Mouse (Mus musculus) left cerebral cortex, postnatal 36 days (tissue): Measurements from ENCODE around the gene Plekha1. TPM values are rescaled to one million over a fixed set of nuclear protein-coding genes. Genes with fewer than 3 reads are reported as not detected.
A peak's percentile ranks its signal among the peaks of the same experiment; 100 is the strongest.

Experiments used
- DNase-seq, 2 experiments: peaks; one replicate each; pipeline ENCODE4 v3.0.0; 2021 to 2022; ENCODE audit warnings: low spot score in 2 of 2, mixed read lengths in 1 of 2
- intact Hi-C: fragments of 180-260 bp; cut with DNase I; formaldehyde crosslinking; loops from one replicate; pipeline ENCODE4 v1.15.1; 2025
- total RNA-seq, 2 experiments: library from RNA; stranded (reverse); gene quantifications; 2 replicates each; pipeline ENCODE4 v1.2.3; 2021

The Plekha1 gene
- total RNA-seq, 2 experiments from 2014 or later = 82.7 to 107 TPM

DNA sequence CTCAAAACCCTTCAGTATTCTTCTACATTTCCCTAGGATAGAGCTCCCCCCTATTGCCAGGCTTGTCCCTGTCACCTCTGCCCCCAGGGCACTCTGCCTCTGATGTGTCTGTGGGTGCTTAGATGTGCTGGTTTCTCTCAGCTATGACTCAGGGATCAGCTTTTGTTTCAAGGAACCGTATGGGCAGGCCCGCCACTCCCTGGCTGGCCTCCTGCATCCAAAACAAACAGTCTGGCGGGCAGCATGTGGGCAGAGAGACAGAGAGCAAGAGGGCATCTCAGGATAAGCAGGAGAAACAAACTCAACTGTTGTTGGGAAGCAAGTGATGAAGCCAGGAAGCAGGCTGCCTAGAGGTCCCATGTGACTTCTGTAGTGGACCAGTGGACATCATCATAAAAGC is 9.9 kb upstream of the Plekha1 start:
- no peak for DNase-seq
- intact Hi-C loops = no loop called here

GRCm38 (mm10) chr7:130857973-130858372 is 7.6 kb upstream of the Plekha1 start:
- DNase-seq = no peak
- intact Hi-C loops = no loop called here

- no peak for DNase-seq
- intact Hi-C loops = no loop called here
Observed at GRCm38 (mm10) chr7:130859926-130860325, 5.6 kb upstream of the Plekha1 start.

DNA sequence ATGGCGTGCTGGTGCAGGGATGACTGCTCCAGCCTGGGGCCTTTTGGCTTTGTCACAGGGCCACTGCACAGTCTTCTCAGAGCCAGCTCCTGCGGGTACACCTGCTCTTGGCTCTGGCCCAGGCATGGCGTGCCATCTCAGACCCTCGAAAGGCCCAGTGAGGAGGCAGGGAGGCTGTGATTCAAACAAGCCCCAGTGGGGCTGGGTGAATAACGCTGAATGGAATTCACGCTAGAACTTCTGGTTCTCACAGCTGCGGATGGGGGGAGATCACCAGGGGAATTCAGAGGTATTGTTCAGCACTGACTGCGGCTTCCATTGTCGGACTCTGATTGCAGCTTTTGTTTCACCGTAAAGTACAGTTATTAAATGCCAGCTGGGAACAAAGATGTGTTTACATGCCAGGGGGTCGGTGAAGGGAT is 4.8 kb upstream of the Plekha1 start:
- intact Hi-C loops = no loop called here
- DNase-seq = no peak

- no peak for DNase-seq
- intact Hi-C loops = no loop called here
Observed at GRCm38 (mm10) chr7:130862501-130862900, 3.1 kb upstream of the Plekha1 start.

GRCm38 (mm10) chr7:130864711-130865110 is 845 bp upstream of the Plekha1 start:
- no peak for DNase-seq
- intact Hi-C loops = loop anchor here (5.0 kb wide), 2 partner anchors 37 to 38 kb away; no protein-coding TSS in a partner anchor

DNA sequence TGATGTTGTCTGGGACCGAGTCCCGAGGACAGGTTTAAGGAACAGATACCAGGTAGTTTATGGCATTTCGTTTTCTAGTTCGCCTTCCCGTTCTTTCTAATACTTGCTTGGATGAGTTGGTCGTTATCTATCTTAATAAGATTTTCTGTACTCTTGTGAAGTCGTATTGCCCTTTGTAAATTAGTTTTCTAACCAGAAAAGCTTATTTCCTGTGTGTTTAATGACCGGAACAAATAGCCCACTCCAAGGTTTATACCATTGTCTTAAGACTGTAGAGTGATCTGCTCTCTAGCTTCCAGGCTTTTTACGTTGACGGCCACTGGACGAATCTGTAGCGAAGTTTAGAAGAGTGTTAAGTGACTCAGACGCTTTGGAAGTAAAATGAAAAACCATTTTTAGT is 1.1 kb downstream of the Plekha1 start:
- intact Hi-C loops = loop anchor here (5.0 kb wide), 2 partner anchors 36 to 39 kb away; no protein-coding TSS in a partner anchor

DNA sequence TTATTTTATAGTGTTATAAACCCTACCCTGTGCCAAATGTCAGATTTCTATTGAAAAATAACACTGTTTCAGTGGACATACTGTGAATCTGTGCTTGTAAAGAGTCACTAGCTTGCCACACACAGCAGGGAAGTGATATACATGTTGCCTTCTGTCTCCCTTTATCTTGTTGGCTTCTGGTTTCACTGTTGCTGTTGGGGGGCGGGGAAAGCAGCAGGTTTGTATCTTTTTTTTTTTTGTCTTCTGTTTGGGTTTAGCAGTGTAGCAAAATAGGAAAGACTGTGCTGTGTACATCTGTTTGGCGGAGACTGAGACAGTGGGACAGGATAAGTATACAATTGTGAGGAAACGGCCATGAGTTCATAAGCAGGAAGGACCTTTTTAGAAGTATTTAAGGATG is 1.7 kb downstream of the Plekha1 start:
- intact Hi-C loops = loop anchor here (5.0 kb wide), 2 partner anchors 35 to 40 kb away; no protein-coding TSS in a partner anchor

More for the DNA sequence above, 1.1 kb downstream of the Plekha1 start:
- no peak for DNase-seq

GRCm38 (mm10) chr7:130884161-130884560 is 18.6 kb downstream of the Plekha1 start:
- intact Hi-C loops = no loop called here
- DNase-seq = no peak

More for the DNA sequence above, 1.7 kb downstream of the Plekha1 start:
- DNase-seq = no peak

GRCm38 (mm10) chr7:130886246-130886645 is 20.7 kb downstream of the Plekha1 start:
- DNase-seq = no peak

DNA sequence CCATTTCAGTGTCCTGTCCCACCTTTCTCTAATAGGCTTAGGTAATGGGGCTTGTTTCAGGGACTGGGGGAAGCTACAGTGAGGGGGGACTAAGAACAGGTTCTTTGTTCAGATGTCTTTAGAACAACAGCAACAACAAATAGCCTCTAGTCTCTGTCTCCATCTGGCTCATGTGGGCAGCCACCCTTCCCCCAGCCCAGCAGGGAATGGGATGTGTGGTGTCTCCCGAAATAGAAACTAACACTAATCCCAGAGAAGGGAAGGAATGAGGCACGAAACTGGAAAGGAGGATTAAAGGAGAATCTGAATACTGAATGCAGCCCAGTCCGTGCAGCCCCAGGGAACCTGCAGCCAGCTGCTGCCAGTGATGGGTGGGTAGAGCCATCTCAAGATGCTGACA is 22.4 kb downstream of the Plekha1 start:
- intact Hi-C loops = no loop called here
- DNase-seq = peak; percentile 40 to 49

More at GRCm38 (mm10) chr7:130886246-130886645, 20.7 kb downstream of the Plekha1 start:
- intact Hi-C loops = no loop called here

GRCm38 (mm10) chr7:130890871-130891270 is 25.3 kb downstream of the Plekha1 start:
- DNase-seq = no peak

DNA sequence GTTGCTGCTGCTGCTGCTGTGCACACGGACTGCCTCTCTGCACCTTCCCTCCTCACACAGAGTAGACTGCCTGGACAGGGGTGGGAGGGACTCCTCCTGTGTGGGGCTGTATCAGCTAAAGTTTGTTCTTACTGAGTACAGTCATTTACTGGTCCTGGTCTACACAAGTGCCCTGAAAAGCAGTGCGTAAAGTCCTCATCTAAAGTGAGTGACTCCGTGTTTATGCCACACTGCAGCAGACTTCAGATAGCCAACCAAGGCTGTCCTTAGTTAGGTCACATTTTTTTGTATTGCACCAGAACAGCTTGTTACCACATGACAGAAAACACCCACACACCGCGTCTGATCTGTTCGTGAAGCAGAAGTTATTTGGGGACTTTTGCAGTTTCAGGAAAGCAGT is 27.4 kb downstream of the Plekha1 start:
- DNase-seq = peak; percentile 55 to 65
- intact Hi-C loops = no loop called here

More at GRCm38 (mm10) chr7:130890871-130891270, 25.3 kb downstream of the Plekha1 start:
- intact Hi-C loops = no loop called here

DNA sequence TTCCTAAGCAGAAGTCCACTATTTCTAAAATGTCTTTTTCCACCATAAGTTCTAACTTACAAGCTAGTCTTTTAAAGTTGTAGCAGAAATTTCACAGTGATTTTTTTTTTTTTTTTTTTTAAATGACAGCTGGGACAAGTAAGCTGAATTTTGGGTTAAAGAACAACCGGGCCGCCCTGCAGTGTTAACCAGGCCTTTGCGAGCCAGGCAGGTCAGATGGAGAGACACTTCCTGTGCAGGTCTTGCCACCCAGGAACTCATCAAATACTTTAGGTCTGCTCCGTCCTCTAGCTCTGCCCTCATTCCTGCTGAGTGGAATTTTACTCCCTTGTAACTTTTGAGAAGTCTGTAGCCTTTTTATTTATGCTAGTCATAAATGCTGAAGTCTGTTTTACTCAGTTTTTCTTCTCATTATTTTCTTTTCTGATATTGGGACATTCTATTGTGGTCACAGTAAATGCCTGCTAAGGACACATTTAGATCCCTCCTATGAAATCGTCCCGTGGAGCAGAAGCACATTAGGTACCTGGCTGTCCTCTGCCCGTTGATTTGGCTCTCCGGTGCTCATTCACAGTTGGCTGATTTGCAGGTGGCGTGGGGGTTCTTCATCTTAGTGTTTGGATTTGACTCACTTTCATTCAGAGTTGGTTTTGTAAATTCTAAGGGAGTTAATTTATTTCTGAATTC is 29.5 kb downstream of the Plekha1 start:
- no peak for DNase-seq
- intact Hi-C loops = loop anchor here (5.0 kb wide), 1 partner anchor 68 kb away; no protein-coding TSS in a partner anchor

- intact Hi-C loops = loop anchor here (5.0 kb wide), 1 partner anchor 68 kb away; no protein-coding TSS in a partner anchor
- DNase-seq = no peak
Observed at GRCm38 (mm10) chr7:130895618-130895945, 30.0 kb downstream of the Plekha1 start.

DNA sequence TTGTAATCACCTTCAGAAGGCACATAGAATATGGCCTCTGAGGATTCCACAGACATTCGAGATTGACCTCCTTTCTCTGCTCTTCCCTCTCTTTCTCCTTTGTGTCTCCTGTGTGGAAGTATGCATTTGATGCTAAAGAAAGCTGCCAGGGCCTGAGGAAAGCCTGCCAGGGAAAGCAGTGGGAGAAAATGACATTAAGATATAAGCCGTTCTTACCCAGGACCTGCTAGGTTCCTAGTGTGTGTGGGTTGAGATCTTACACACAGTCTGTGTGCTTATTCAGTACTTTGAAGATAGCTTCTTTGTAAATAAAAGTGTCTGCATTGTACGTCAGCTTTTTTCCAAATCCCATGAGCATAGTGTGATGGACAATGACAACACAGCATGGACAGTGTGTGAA is 30.5 kb downstream of the Plekha1 start:
- DNase-seq = peak; percentile 39 to 46
- intact Hi-C loops = loop anchor here (5.0 kb wide), 1 partner anchor 69 kb away; no protein-coding TSS in a partner anchor

DNA sequence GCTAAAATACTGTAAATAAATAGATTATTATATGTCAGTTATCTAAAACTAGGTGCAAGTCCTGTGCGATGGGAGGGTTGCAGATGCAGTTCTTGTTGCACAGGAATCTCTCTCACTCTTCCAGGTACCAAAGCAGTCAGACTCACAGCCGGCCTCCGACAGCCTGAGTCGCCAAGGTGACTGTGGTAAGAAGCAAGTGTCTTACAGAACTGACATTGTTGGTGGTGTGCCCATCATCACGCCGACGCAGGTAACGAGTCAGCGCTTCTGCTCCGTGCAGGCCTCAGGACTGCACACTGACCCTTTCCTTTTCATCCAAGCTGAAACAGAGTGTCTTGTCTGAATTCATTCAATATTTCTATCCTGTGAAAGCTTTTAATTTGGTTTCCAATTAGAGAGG is 31.6 kb downstream of the Plekha1 start:
- intact Hi-C loops = loop anchor here (5.0 kb wide), 1 partner anchor 70 kb away; no protein-coding TSS in a partner anchor
- no peak for DNase-seq

GRCm38 (mm10) chr7:130898373-130898772 is 32.8 kb downstream of the Plekha1 start:
- intact Hi-C loops = loop anchor here (5.0 kb wide), 1 partner anchor 71 kb away; no protein-coding TSS in a partner anchor

GRCm38 (mm10) chr7:130900233-130900848 is 34.8 kb downstream of the Plekha1 start:
- no peak for DNase-seq
- intact Hi-C loops = loop anchor here (5.0 kb wide), 1 partner anchor 33 kb away; the partner anchor contains the start of gene Plekha1

More at GRCm38 (mm10) chr7:130898373-130898772, 32.8 kb downstream of the Plekha1 start:
- no peak for DNase-seq

DNA sequence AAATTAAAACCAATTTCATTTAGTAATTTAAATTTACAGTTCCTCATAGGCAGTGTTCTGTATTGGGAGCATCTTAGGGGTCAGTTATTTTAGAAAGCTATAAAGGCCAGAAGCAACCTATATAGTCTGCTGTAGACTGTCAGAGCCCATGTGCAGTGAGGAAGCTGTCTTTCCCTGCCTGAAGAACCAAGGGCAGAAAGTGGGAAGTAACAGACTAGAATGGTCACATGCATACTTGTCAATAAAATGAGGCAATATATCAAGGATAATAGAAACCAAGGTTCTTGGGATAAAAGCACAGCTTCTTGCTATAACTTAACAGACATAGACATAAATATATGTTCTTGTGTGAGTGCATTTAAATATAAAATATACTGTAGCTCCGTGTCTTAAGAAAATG is 37.4 kb downstream of the Plekha1 start:
- intact Hi-C loops = loop anchor here (5.0 kb wide), 1 partner anchor 36 kb away; the partner anchor contains the start of gene Plekha1
- DNase-seq = no peak
